Mouse (Mus musculus) ovary, postnatal 10 days (tissue): ENCODE measurements around the gene Nrg3.

Source experiments
- DNase-seq: peaks from one replicate; pipeline ENCODE4 v3.0.0; 2022; ENCODE audit warnings: low spot score

The Nrg3 gene

DNA sequence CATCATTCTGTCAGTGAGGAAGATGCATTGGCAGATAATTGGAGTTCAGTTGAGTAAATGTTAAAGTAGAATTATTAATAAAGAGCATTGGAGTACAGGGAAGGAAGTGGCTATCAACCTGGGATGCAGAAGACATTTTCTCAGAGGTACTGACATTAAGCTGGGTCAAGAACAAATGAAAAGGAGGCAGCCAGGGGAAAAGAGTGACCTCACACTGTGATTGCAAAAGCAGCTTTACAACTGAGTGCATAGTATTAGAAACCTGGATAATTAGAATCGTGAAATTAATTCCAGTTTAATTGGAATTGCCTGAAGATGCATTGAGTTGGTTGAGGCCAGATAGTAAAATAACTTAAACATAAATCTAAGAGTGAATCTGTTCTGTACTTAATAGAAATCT lies 535.4 kb downstream of the Nrg3 start:
- no peak for DNase-seq

DNA sequence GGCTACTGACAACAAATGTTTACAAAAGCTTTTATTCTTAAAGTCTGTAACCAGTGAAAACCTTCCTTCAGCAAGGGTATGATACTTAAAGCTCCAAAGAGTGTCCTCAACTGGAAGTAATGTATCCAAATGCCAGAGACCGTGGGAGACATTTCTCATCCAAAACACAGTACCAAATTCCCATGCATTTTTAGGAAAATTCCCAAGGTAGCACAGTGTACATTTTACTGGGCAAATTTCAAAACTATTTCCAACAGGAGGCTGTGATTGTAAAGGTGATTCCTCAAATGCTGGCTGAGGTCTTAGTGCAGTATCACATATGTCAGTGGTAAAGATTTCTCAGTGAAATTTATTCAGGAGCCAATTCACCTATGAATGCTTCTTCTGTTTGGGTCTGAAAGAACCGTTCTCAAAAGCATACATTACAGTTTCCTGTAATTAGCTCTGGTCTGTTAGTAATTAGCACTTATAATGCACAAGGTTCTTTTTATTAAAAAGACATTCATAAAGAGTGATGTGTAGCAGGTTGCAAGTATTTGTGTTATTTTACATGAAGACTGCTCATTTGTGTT lies 536.3 kb downstream of the Nrg3 start:
- no peak for DNase-seq

DNA sequence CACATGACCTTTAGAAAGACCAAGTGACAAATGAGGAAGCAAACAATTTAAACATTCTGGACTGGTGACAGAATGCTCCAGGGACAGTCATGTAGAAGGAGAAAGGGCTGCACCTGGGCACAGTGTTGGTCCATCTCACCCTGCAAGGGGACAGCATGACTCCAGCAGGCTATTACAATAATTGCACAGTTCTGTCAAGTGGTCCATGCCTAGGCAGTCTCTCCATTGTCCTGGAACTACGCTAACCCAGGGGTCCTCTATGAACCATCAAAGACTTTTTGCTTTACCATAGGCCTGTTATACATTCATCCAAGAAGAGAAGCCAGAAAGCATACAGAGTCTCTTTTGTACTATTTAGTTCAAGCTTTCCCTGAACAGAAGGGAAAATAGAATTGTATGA lies 549.2 kb downstream of the Nrg3 start:
- DNase-seq = no peak

DNA sequence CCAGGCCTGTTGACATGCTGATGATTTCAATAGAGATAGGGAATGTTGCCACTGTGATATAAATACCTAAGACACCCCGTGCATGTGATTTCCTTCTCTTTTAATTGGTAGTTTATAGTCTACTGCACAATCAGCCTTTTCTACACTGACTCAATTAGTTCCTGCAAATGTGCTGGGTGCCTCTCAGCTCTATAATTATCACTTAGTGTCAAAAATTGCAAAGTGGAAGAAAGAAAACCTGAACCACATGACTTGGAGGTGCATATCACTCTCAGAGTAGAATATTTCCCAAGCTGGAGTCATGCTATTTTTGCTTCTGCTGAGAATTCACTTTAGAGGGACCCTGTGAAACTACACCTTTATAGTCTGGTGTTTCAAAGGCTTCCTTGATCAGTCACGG lies 552.1 kb downstream of the Nrg3 start:
- DNase-seq = no peak

DNA sequence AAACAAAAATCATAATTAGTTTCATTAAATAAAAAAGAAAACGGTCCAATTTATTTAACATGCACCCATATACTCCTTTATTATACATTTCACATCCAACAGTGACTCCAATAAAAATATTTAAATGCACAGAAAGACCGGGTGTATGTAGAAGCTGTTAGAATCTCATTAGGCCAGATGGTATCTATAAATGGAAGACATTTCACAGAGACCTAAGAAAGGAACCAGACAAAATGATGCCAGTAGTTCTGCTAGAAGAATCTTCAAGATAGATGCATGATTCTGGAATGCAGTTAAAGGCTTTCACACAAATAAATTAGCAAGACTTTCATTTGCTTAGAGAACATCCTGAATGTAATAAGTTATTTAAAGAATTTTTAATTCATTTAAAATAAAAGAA lies 602.3 kb downstream of the Nrg3 start:
- no peak for DNase-seq

DNA sequence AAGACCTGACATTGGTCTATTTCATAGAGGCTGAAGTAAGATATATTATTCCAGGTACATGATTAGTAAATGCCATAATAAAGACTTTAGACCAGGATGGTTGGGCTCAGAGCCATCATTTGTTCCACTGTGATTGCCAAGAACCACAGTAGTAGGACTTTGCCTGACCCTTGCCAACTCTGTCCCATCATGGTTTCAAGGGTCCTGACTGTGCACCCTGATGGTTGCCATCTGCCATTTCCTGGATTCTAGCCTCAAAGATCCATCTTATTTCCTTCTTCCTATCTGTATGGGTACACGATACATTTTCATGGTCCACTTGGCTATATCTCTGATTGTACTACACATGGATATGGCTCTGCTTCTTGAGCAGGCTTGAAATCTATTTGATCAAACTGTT lies 625.3 kb downstream of the Nrg3 start:
- DNase-seq = no peak

DNA sequence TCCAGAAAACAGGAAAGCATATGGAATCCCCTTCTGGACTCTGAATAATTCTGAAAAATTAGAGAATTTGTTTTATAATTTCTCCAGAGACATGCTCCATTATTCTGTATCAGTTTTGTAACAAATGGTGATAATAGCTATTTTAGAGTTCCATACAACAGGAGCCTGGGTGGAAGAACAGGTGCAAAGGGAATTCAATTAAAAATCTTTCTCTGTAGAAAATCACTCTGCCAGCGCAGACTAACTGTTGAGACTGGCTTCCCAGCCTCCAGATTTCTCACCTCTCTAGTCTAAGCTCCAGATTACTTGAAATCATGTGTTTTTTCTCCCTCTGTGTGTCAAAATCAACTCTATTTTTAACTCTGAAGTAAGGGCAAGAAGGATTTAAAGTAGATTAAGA lies 625.8 kb downstream of the Nrg3 start:
- DNase-seq = no peak

DNA sequence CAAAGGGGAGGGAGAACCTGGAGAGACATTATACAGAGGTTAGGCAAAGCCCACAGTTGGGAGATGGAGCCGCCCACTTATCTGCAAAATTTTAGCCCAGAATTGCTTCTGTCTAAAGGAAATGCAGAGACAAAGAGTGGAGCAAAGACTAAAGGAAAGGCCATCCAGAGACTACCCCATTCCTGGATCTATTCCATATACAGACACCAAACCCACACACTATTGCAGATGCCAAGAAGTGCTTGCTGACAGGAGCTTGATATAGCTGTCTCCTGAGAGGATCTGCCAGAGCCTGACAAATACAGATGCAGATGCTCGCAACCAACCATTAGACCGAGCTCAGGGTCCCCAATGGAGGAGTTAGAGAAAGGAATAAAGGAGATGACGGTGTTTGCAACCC lies 637.9 kb downstream of the Nrg3 start:
- no peak for DNase-seq

DNA sequence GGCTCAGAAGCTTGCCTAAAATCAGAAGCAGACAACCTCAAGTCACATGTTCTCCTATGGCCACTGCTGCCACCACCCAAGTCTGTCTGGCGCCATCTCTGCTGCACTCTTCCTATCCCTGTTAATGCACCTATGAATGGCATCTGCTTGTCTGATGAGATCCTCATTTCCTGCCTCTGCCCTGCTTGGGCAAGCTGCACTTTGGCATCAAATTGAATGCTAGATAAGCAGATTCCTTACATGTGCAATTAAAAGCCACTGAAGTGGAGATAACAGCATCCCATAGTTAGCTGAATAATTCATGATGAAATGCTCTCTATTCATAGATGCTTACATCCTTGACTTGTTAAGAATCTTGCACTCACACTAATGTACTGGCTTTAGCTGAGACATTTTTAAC lies 648.0 kb downstream of the Nrg3 start:
- no peak for DNase-seq

DNA sequence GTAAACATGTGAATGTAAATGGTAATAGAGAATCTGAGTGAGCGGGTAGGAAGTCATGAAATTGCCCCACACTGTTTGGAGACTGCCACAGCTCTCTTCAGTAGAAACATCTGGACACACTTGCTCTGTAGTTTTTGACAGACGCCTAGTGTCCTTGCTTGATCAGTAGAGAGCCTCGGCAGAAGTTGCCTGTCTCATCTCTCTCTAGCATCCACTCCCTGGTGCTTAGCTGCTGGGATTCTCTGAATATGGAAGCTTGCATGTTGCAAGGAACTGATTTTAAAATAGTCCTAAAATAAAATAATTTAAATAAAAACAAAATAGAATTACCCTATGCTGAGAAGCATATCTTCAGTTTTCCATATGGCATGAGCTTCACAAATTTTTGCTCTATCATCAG lies 675.9 kb downstream of the Nrg3 start:
- DNase-seq = no peak

DNA sequence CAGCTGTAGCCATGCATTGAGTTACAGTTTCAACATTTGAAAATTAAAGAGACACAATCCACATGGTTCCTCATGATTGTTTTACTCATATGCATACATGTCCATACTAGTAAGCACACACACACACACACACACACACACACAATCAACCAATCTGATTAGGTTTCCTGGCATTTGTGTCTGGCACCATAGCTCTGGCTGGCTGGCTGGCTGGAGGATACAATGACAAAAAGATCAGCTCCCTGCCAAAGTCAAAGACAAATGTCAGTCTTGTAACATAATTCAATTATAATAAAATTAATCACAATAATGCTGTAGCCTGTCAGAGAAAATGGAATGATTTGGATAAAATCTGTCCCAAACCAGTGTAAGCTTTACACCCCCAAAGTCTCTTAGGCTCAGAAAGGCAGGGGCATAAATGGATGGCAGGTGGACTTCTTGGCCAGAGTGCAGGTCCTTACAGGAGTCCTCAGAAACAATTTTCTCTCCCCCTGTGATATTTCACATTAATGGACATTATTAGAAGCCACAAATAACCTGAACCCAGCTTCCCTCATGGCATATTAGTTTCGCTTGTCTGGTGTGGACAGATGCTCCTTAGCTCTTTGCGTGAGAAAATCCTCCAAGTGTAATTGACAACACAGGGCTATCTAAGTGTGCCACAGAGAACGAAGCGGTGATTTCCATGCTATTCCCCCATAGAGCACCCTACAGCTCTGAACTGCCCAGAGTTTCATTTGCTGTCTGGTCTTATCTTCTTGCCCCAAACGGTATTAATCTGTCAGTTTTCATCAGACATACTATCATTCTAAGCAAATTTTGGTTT lies 697.4 kb downstream of the Nrg3 start:
- no peak for DNase-seq

DNA sequence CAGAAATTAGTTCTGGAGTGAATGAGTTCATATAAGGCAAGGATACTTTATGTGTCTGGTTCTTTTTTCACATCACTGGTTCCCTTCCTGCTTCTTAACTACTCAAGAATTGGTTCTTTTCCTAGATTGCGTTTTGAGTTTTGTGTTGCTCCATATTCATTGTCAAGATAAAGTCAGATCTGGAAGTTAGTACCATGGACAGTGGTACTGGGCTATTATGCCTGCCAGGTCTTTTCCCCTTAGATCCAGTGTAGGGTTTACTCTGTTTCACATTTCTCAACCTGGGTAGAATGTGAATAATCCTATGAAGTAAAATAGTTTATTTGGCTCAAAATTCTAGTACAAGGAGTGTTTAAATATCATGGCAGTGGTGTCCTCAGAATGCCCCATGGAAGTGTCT lies 698.1 kb downstream of the Nrg3 start:
- no peak for DNase-seq

DNA sequence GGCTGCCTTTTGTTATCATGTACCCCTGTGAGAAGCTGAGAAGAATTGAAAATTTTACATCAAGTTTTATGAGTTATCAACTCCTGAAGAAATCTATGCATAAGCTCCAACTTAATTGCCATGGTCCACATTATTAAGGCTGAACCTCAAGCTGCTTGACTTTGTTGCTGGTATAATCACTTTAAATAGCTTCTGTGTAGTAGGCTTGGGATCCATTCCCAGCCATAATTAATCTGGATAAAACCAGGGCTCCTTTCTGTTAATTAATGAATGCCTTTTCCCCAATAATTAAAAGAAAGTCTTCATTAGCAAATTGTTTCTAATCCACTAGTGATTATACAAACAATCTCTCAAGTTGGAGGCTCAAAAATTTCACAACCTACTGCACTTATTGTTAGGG lies 742.4 kb downstream of the Nrg3 start:
- DNase-seq = no peak

DNA sequence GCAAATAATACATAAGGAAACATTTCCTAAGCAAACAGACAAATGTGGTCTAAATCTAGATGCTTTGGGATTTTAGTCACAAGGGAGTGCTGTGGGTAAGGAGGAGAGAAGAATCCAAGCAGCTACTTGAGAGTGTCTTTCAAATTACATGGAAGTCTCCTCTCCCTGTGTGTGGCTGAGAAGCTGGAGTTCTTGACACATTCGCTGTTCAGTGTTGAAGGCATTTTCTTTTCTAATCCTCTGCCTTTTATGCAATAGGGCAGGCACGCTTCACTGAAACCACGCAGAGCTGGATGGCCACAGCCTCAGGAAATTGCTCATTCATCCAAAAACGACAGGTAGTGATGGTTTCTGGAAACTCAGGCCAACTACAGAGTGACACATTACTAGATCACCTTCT lies 769.0 kb downstream of the Nrg3 start:
- no peak for DNase-seq

DNA sequence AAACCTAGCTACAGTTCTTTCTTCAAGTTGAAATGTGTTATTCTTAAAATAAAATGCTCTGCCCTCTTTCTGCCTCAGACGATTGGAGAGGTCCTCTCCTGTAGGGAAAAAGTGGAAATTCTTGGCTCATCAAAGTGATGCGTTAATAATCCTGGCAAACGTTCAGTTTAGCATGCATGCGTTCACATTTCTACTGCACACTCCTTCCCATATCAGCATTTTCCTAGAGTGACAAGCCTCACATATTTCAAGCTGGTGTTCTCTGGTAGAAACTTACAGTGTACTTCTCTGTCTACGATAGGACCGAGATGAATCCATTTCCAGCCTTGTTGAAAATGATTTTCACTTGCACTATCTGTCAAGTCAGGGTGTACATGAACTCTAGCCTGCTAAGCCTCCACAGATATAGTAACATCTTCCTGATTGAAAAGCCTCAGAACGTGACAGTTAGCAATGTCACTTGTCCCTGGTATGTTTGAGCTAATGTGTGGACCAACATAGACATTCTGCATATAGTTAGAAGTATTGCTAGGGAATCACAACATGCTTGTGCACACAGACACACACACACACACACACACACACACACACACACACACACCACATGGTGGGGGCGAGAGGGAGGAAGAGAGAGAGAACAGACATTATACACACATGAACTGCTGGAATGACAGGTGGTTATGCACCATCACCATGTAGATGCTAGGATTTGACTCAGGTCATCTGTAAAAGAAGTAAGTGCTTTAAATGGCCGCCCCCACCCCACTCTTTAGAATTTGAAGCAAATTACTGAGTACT lies 770.1 kb downstream of the Nrg3 start:
- DNase-seq = no peak

DNA sequence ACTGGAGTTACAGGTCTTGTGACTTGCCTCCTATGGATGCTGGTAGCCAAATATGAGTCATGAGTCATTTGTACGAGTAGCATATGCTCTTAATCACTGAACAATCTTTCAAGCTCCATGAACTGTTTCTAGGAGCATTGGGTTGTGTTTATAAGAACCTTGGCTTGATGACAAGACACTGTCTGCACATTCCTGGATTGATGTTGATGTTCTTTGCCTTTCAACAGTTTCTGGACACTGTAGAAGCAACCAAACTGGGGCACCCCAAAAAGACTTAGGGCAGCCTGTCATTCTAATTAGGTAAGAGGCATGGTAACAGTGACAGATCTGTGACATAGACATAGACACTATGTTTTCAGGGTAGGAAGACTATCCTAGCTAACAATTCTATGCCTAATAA lies 771.5 kb downstream of the Nrg3 start:
- DNase-seq = no peak

DNA sequence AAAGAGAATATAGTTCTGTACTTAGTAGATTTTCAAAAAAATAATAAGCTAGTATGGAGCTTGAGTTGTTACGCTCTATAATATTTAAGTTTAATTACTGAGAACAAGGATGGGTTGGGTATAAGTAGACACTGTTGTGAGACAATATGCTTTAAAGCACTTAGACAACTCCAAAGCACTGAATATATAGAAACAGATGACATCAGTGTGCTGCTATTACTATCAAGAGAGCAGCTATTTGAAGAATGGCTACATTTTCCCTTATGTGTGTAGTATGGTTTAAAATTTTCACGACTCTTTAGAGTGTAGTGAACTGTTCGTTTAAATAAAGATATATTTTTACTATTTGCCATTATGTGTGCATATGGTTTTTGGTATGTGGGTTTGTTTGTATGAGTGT lies 771.9 kb downstream of the Nrg3 start:
- no peak for DNase-seq

DNA sequence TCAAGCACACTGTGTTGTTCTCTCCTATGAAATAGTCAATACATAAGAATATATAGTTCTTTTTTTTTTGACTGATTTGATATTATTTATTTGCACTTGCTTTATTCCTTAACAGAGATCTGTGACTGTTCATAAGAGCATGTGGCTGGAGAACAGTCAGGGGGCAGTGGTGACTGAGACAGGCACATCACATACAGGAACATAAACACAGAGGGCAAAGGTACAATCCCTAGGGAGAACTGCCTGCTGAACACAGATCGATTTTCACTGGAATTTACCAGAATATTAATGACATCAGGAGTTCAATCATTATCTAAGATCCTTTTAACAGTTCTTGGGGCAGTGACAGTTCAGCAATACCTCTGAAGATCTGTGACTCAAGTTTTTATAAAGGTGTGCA lies 812.9 kb downstream of the Nrg3 start:
- no peak for DNase-seq

DNA sequence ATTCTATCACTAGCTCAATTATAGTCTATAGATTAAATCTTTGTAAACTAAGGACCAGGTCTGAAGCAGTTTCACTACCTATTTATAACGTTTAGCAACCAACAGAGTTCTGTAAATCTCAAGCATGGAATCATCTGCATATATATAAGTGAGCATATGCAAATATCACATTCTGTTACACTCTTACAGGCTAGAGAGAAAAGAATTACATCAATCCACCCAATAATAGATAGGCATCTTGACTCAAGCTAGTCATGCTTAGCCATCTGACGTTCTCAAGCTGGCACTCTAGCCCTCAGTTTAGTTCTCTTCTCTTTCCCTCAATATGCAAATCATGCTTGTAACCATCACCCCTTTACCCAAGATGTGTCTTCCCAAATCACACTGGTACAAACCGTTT lies 835.8 kb downstream of the Nrg3 start:
- DNase-seq = no peak

DNA sequence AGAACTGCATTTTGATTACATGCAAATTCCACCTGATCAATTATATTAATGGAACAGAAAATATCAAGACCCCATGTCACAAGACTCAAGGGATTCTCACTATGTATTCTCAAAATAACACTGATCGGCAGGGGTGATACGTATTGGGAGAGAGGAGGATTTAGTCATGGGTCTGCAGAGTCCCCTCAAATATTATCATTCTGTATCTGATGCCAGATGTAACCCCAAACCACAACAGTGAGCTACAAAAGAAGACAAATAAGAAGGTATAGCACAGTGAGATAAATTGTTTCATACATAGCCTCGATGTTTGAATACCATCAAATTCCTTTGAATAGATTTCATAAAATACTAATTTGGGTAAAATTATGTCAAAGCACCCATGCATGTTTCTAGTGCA lies 842.8 kb downstream of the Nrg3 start:
- DNase-seq = no peak

DNA sequence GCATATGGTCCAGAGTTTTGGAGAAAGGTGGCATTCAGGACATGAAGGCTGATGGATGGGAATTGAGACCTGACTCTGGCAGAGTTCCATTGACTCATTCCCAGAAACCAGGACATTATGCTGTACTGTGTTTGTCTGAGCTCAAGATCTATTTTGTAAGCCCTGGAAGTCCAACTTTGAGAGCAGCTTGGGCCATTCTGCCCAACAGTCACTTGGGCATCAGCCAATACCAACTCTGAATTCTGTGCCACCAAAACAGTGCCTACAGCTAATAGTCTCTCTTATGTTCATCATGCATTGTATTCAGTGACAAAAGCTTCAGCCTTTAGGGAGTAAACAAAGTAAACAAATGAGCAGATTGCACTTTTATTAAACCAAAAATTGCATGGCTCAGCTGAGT lies 843.2 kb downstream of the Nrg3 start:
- DNase-seq = no peak

DNA sequence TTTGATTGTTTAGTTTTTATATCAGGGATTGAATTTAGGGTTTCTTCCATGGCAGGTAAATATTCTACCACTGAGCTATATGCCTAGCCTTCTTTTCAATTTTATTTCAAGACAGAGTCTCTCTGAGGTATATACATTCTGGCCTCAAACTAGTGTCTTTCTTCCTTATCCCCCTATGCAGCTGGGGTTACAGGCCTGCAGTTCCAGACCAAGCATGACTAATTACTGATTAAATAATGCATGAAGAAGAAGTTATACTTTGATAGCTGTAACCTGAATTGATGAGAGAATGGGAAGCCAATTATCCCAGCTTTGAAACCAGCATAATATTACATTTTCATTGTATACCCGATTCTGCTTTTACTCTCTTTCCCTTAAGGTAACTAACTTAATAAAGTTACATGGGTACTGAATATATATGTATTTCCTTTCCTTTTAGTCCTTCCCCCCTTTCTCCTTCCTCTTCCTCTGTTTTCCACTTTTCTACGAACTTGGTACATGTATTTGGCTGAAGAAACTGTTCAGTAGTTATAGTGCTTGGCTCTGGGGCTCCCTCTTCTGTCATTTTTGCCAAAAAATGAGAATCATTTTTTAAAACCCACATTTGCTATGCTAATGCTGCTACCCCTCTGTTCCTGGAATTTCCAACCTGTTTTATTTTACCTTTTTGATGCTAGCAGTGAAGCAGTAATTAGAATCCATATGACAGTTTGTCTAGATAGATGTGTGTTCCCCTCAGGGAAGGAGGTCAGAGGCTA lies 843.8 kb downstream of the Nrg3 start:
- DNase-seq = no peak

DNA sequence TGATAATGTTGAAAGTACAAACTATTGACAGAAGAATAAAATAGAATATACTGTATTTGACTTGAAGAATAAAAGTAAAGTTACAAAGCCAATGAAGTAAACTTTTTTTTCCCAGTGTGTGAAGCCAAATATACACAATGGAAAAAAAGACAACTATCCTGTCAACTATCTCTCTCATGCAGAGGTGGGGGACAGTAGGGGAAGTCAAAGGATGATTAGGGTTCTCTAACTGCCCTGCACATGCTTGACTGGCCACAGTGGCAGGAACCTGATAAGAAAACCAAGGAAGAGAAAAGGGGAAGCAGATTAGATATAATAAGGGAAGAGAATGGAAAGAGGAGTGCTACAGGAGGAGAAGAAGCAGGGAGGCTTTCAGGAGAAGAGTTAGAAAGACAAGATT lies 855.9 kb downstream of the Nrg3 start:
- DNase-seq = no peak
